Mouse (Mus musculus): ENCODE results near the gene Prdm2. TPM values are rescaled to one million over a fixed set of nuclear protein-coding genes. Genes with fewer than 3 reads are reported as not detected.

The Prdm2 gene
- polyA plus RNA-seq, 1 experiment from 2014 or later: 10.0 TPM

GRCm38 (mm10) chr4:143114232-143114979 is 98.4 kb downstream of the Prdm2 start:
- Histone ChIP-seq H3K36me3 (no peaks in the 10 kb centered on the region; the same call in none of the 2 replicates), H3K27ac (no peak overlapping the region), H3K9ac (no peak overlapping the region), H3K4me3 (replicated peaks) (no peak overlapping the region), H3K27me3 (replicated peaks) (no peaks in the 10 kb centered on the region), H3K4me1 (replicated peaks) (no peaks in the 10 kb centered on the region), H3K4me2 (replicated peaks) (no peak overlapping the region), H3K9me3 (no peaks in the 10 kb centered on the region)
- peak; percentile 55 for ATAC-seq
- 72% methylated on average over 21 of the region's 21 CpGs for WGBS

GRCm38 (mm10) chr4:143112985-143113384 is 99.8 kb downstream of the Prdm2 start:
- no peak overlapping the region for H3K27ac ChIP-seq
- peaks cover 10% of the 10 kb centered on the region; the same call in 1 of the 2 replicates for H3K4me1 ChIP-seq (replicated peaks)
- no peaks in the 10 kb centered on the region for H3K27me3 ChIP-seq (replicated peaks)
- 38% methylated on average over 6 of the region's 6 CpGs for WGBS
- H3K4me2 ChIP-seq (replicated peaks): no peak overlapping the region
- H3K36me3 ChIP-seq: peaks cover 3% of the 10 kb centered on the region
- no peak overlapping the region for H3K9ac ChIP-seq
- no peak overlapping the region for H3K4me3 ChIP-seq (replicated peaks)
- no peaks in the 10 kb centered on the region for H3K9me3 ChIP-seq
- no peak for ATAC-seq

GRCm38 (mm10) chr4:143112439-143112838 is 100.4 kb downstream of the Prdm2 start:
- no peak overlapping the region for H3K27ac ChIP-seq
- no peaks in the 10 kb centered on the region for H3K27me3 ChIP-seq (replicated peaks)
- H3K36me3 ChIP-seq: peaks cover 3% of the 10 kb centered on the region
- H3K4me3 ChIP-seq (replicated peaks): no peak overlapping the region
- H3K9me3 ChIP-seq: no peaks in the 10 kb centered on the region
- no peak overlapping the region for H3K4me2 ChIP-seq (replicated peaks)
- WGBS: 87% methylated on average over 2 of the region's 2 CpGs
- H3K9ac ChIP-seq: no peak overlapping the region
- no peak for ATAC-seq
- peaks cover 12% of the 10 kb centered on the region; the same call in 1 of the 2 replicates for H3K4me1 ChIP-seq (replicated peaks)

- 84% methylated on average over 5 of the region's 5 CpGs for WGBS
- no peak for ATAC-seq
- Histone ChIP-seq H3K4me1 (replicated peaks) (peaks cover 12% of the 10 kb centered on the region; the same call in 1 of the 2 replicates), H3K36me3 (peaks cover 3% of the 10 kb centered on the region), H3K27ac (no peak overlapping the region), H3K9ac (no peak overlapping the region), H3K27me3 (replicated peaks) (no peaks in the 10 kb centered on the region), H3K4me3 (replicated peaks) (no peak overlapping the region), H3K4me2 (replicated peaks) (no peak overlapping the region), H3K9me3 (no peaks in the 10 kb centered on the region)
These were observed 100.9 kb downstream of the Prdm2 start for GRCm38 (mm10) chr4:143111872-143112271.

GRCm38 (mm10) chr4:143108552-143108951 is 104.2 kb downstream of the Prdm2 start:
- no peak overlapping the region for H3K4me2 ChIP-seq (replicated peaks)
- ATAC-seq: peak; percentile 82
- no peaks in the 10 kb centered on the region for H3K27me3 ChIP-seq (replicated peaks)
- peaks cover 3% of the 10 kb centered on the region for H3K36me3 ChIP-seq
- 51% methylated on average over 9 of the region's 9 CpGs for WGBS
- H3K9me3 ChIP-seq: no peaks in the 10 kb centered on the region
- no peak overlapping the region for H3K4me3 ChIP-seq (replicated peaks)
- H3K4me1 ChIP-seq (replicated peaks): peaks cover 12% of the 10 kb centered on the region; the same call in 1 of the 2 replicates
- H3K27ac ChIP-seq: no peak overlapping the region
- no peak overlapping the region for H3K9ac ChIP-seq

GRCm38 (mm10) chr4:143106971-143107370 is 105.8 kb downstream of the Prdm2 start:
- WGBS: 78% methylated on average over 6 of the region's 6 CpGs
- Histone ChIP-seq H3K4me2 (replicated peaks) (no peak overlapping the region), H3K27ac (no peak overlapping the region), H3K9me3 (no peaks in the 10 kb centered on the region), H3K36me3 (peaks cover 3% of the 10 kb centered on the region), H3K27me3 (replicated peaks) (no peaks in the 10 kb centered on the region), H3K4me3 (replicated peaks) (no peak overlapping the region), H3K9ac (no peak overlapping the region), H3K4me1 (replicated peaks) (peaks cover 12% of the 10 kb centered on the region; the same call in 1 of the 2 replicates)
- ATAC-seq: no peak

- H3K36me3 ChIP-seq: peaks cover 3% of the 10 kb centered on the region
- no peak overlapping the region for H3K9ac ChIP-seq
- ATAC-seq: no peak
- H3K27ac ChIP-seq: no peak overlapping the region
- no peaks in the 10 kb centered on the region for H3K9me3 ChIP-seq
- no peak overlapping the region for H3K4me2 ChIP-seq (replicated peaks)
- no peak overlapping the region for H3K4me3 ChIP-seq (replicated peaks)
- H3K4me1 ChIP-seq (replicated peaks): peaks cover 12% of the 10 kb centered on the region; the same call in 1 of the 2 replicates
- no peaks in the 10 kb centered on the region for H3K27me3 ChIP-seq (replicated peaks)
- WGBS: 69% methylated on average over 2 of the region's 2 CpGs
These were observed 106.2 kb downstream of the Prdm2 start for GRCm38 (mm10) chr4:143106566-143106965.

GRCm38 (mm10) chr4:143104739-143105138 is 108.1 kb downstream of the Prdm2 start:
- 65% methylated on average over 5 of the region's 5 CpGs for WGBS
- H3K4me2 ChIP-seq (replicated peaks): no peak overlapping the region
- no peaks in the 10 kb centered on the region for H3K9me3 ChIP-seq
- peaks cover 3% of the 10 kb centered on the region; the same call in 1 of the 2 replicates for H3K36me3 ChIP-seq
- H3K4me3 ChIP-seq (replicated peaks): no peak overlapping the region
- H3K27ac ChIP-seq: no peak overlapping the region
- no peak for ATAC-seq
- no peak overlapping the region for H3K9ac ChIP-seq
- peaks cover 12% of the 10 kb centered on the region; the same call in 1 of the 2 replicates for H3K4me1 ChIP-seq (replicated peaks)
- H3K27me3 ChIP-seq (replicated peaks): no peaks in the 10 kb centered on the region

GRCm38 (mm10) chr4:143103811-143104210 is 109.0 kb downstream of the Prdm2 start:
- Histone ChIP-seq H3K27me3 (replicated peaks) (no peaks in the 10 kb centered on the region), H3K4me2 (replicated peaks) (no peak overlapping the region), H3K9ac (no peak overlapping the region), H3K27ac (no peak overlapping the region), H3K36me3 (peaks cover 1% of the 10 kb centered on the region; the same call in 1 of the 2 replicates), H3K4me3 (replicated peaks) (no peak overlapping the region), H3K9me3 (no peaks in the 10 kb centered on the region), H3K4me1 (replicated peaks) (peaks cover 9% of the 10 kb centered on the region; the same call in 1 of the 2 replicates)
- no peak for ATAC-seq
- WGBS: 67% methylated on average over 2 of the region's 2 CpGs

- no peak for ATAC-seq
- 51% methylated on average over 6 of the region's 6 CpGs for WGBS
- H3K27ac ChIP-seq: no peak overlapping the region
These were observed 112.6 kb downstream of the Prdm2 start for GRCm38 (mm10) chr4:143100157-143100556.

GRCm38 (mm10) chr4:143099288-143100039 is 113.3 kb downstream of the Prdm2 start:
- no peak overlapping the region for H3K4me3 ChIP-seq (replicated peaks)
- no peak for ATAC-seq
- no peaks in the 10 kb centered on the region for H3K4me1 ChIP-seq (replicated peaks)
- WGBS: 53% methylated on average over 11 of the region's 11 CpGs
- no peak overlapping the region for H3K9ac ChIP-seq
- no peaks in the 10 kb centered on the region for H3K9me3 ChIP-seq
- H3K4me2 ChIP-seq (replicated peaks): no peak overlapping the region
- no peaks in the 10 kb centered on the region for H3K36me3 ChIP-seq
- H3K27ac ChIP-seq: no peak overlapping the region
- no peaks in the 10 kb centered on the region for H3K27me3 ChIP-seq (replicated peaks)

More at GRCm38 (mm10) chr4:143100157-143100556, 112.6 kb downstream of the Prdm2 start:
- no peaks in the 10 kb centered on the region for H3K9me3 ChIP-seq
- H3K9ac ChIP-seq: no peak overlapping the region
- H3K4me2 ChIP-seq (replicated peaks): no peak overlapping the region
- H3K4me3 ChIP-seq (replicated peaks): no peak overlapping the region
- H3K4me1 ChIP-seq (replicated peaks): no peaks in the 10 kb centered on the region
- H3K36me3 ChIP-seq: no peaks in the 10 kb centered on the region
- no peaks in the 10 kb centered on the region for H3K27me3 ChIP-seq (replicated peaks)

- ATAC-seq: no peak
- no peak overlapping the region for H3K4me3 ChIP-seq (replicated peaks)
- no peaks in the 10 kb centered on the region for H3K9me3 ChIP-seq
- H3K36me3 ChIP-seq: no peaks in the 10 kb centered on the region
- no peak overlapping the region for H3K4me2 ChIP-seq (replicated peaks)
- 25% methylated on average over 12 of the region's 12 CpGs for WGBS
- H3K4me1 ChIP-seq (replicated peaks): no peaks in the 10 kb centered on the region
- H3K27me3 ChIP-seq (replicated peaks): no peaks in the 10 kb centered on the region
- no peak overlapping the region for H3K27ac ChIP-seq
- H3K9ac ChIP-seq: no peak overlapping the region
These were observed 120.6 kb downstream of the Prdm2 start for GRCm38 (mm10) chr4:143092082-143092701.

Data from intestine, embryonic 15.5 days (tissue).